14 mouse cellular contexts compared by ENCODE assay signal in the genomic region with DNA sequence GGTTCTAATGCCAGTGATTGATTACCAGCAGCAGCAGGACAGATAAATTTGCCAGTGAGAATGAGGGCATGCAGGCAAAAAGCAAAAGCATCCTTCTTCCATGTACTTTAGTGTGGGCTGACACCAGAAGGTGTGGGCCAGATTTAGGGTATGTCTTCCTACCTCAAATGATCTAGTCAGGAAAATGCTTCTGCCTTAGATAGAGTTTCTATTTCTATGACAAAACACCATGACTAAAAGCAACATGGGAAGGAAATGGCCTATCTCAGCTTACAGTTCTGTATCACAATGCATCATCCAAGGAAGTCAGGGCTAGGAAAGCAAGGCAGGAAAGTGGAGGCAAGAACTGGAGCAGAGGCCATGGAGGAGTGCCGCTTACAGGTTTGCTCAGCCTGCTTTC.
"Had no signal": no experiment of that assay in that cellular context is flagged by ENCODE, and none has a peak within 500 bp of the region (broad histone marks: within the 10 kb centered on the region; RNA-seq: fewer than 3 reads in every experiment).

No protein-coding gene starts in this region.

- H3K27ac ChIP-seq: macrophage; midbrain, embryonic 13.5 days; midbrain, embryonic 15.5 days; neural tube, embryonic 12.5 days; stomach, embryonic 15.5 days; stomach, postnatal 0 days had no signal

- DNase-seq: lung, adult 18-20 months; lung, embryonic 14.5 days; lung, postnatal 36 days; right cerebral cortex, postnatal 14 days; thymus, adult 18-20 months; thymus, postnatal 14 days; thymus, postnatal 36 days had no signal

- H3K4me3 ChIP-seq: megakaryocyte, embryonic 14.5 days; midbrain, embryonic 13.5 days; midbrain, embryonic 15.5 days; neural tube, embryonic 12.5 days; stomach, embryonic 15.5 days had no signal

- ATAC-seq: midbrain, embryonic 13.5 days; midbrain, embryonic 15.5 days had no signal
